Mouse (Mus musculus): ENCODE measurements around the gene Ssh3. TPM values are rescaled to one million over a fixed set of nuclear protein-coding genes. Genes with fewer than 3 reads are reported as not detected.

The Ssh3 gene
- polyA plus RNA-seq, 1 experiment: 0.17 TPM

- H3K4me3 ChIP-seq: no peak overlapping the region
- H3K27me3 ChIP-seq (ENCODE audit: control insufficient read depth, insufficient read depth, insufficient read length): no peaks in the 10 kb centered on the region
- H3K4me2 ChIP-seq (ENCODE audit: low read depth): peak overlapping the region; percentile 88
- TF ChIP-seq CEBPB (IDR thresholded peaks at IDR 0.05; ENCODE audit: insufficient read depth, poor library complexity, severe bottlenecking) (no peak), POLR2A (IDR thresholded peaks at IDR 0.05; ENCODE audit: insufficient read length, low read depth) (no peak), E2F4 (IDR thresholded peaks at IDR 0.05; ENCODE audit: insufficient read depth) (no peak), TCF12 (IDR thresholded peaks at IDR 0.05; ENCODE audit: insufficient read depth, poor library complexity, severe bottlenecking) (no peak), MAX (IDR thresholded peaks at IDR 0.05; ENCODE audit: low read depth) (no peak), MYOG (IDR thresholded peaks at IDR 0.05; ENCODE audit: control insufficient read depth in 1 of 3, insufficient read depth in 1 of 3, insufficient read length in 2 of 3, low read depth in 2 of 3) (no peak), SRF (IDR thresholded peaks at IDR 0.05; ENCODE audit: control insufficient read depth, insufficient read length, low read depth) (no peak), TCF3 (IDR thresholded peaks at IDR 0.05; ENCODE audit: insufficient read length, low read depth) (no peak), POLR2AphosphoS2 (IDR thresholded peaks at IDR 0.05; ENCODE audit: insufficient read length, low read depth) (no peak), USF1 (IDR thresholded peaks at IDR 0.05; ENCODE audit: low read depth) (no peak), MYOD1 (IDR thresholded peaks at IDR 0.05; ENCODE audit: control insufficient read depth in 1 of 3, insufficient read length in 2 of 3, low read depth in 2 of 3) (no peak), REST (IDR thresholded peaks at IDR 0.05; ENCODE audit: insufficient read depth, insufficient read length) (no peak)
- no peaks in the 10 kb centered on the region for H3K36me3 ChIP-seq (ENCODE audit: control insufficient read depth, insufficient read depth)
- peaks cover 8% of the 10 kb centered on the region for H3K79me2 ChIP-seq (ENCODE audit: control insufficient read depth, insufficient read depth)
- no peak overlapping the region for H3ac ChIP-seq (ENCODE audit: control insufficient read depth, insufficient read length)
Observed at GRCm38 (mm10) chr19:4228891-4229290, 40.1 kb downstream of the Ssh3 start.

GRCm38 (mm10) chr19:4227894-4228678 is 40.9 kb downstream of the Ssh3 start:
- TF ChIP-seq MYOD1 (IDR thresholded peaks at IDR 0.05; ENCODE audit: control insufficient read depth in 1 of 3, insufficient read length in 2 of 3, low read depth in 2 of 3) (no peak), MAX (IDR thresholded peaks at IDR 0.05; ENCODE audit: low read depth) (no peak), REST (IDR thresholded peaks at IDR 0.05; ENCODE audit: insufficient read depth, insufficient read length) (no peak), POLR2AphosphoS2 (IDR thresholded peaks at IDR 0.05; ENCODE audit: insufficient read length, low read depth) (no peak), TCF3 (IDR thresholded peaks at IDR 0.05; ENCODE audit: insufficient read length, low read depth) (no peak), E2F4 (IDR thresholded peaks at IDR 0.05; ENCODE audit: insufficient read depth) (no peak), MYOG (IDR thresholded peaks at IDR 0.05; ENCODE audit: control insufficient read depth in 1 of 3, insufficient read depth in 1 of 3, insufficient read length in 2 of 3, low read depth in 2 of 3) (no peak), POLR2A (IDR thresholded peaks at IDR 0.05; ENCODE audit: insufficient read length, low read depth) (no peak), SRF (IDR thresholded peaks at IDR 0.05; ENCODE audit: control insufficient read depth, insufficient read length, low read depth) (no peak), CEBPB (IDR thresholded peaks at IDR 0.05; ENCODE audit: insufficient read depth, poor library complexity, severe bottlenecking) (no peak), USF1 (IDR thresholded peaks at IDR 0.05; ENCODE audit: low read depth) (no peak), TCF12 (IDR thresholded peaks at IDR 0.05; ENCODE audit: insufficient read depth, poor library complexity, severe bottlenecking) (no peak)
- H3K36me3 ChIP-seq (ENCODE audit: control insufficient read depth, insufficient read depth): no peaks in the 10 kb centered on the region

GRCm38 (mm10) chr19:4227446-4227845 is 41.5 kb downstream of the Ssh3 start:
- TF ChIP-seq USF1 (IDR thresholded peaks at IDR 0.05; ENCODE audit: low read depth) (no peak), MYOG (IDR thresholded peaks at IDR 0.05; ENCODE audit: control insufficient read depth in 1 of 3, insufficient read depth in 1 of 3, insufficient read length in 2 of 3, low read depth in 2 of 3) (no peak), POLR2AphosphoS2 (IDR thresholded peaks at IDR 0.05; ENCODE audit: insufficient read length, low read depth) (no peak), CEBPB (IDR thresholded peaks at IDR 0.05; ENCODE audit: insufficient read depth, poor library complexity, severe bottlenecking) (no peak), MYOD1 (IDR thresholded peaks at IDR 0.05; ENCODE audit: control insufficient read depth in 1 of 3, insufficient read length in 2 of 3, low read depth in 2 of 3) (no peak), SRF (IDR thresholded peaks at IDR 0.05; ENCODE audit: control insufficient read depth, insufficient read length, low read depth) (no peak), TCF12 (IDR thresholded peaks at IDR 0.05; ENCODE audit: insufficient read depth, poor library complexity, severe bottlenecking) (no peak), MAX (IDR thresholded peaks at IDR 0.05; ENCODE audit: low read depth) (no peak), E2F4 (IDR thresholded peaks at IDR 0.05; ENCODE audit: insufficient read depth) (no peak), REST (IDR thresholded peaks at IDR 0.05; ENCODE audit: insufficient read depth, insufficient read length) (no peak), POLR2A (IDR thresholded peaks at IDR 0.05; ENCODE audit: insufficient read length, low read depth) (no peak), TCF3 (IDR thresholded peaks at IDR 0.05; ENCODE audit: insufficient read length, low read depth) (no peak)
- Histone ChIP-seq H3K79me2 (ENCODE audit: control insufficient read depth, insufficient read depth) (no peaks in the 10 kb centered on the region), H3K4me2 (ENCODE audit: low read depth) (no peak overlapping the region), H3ac (ENCODE audit: control insufficient read depth, insufficient read length) (no peak overlapping the region), H3K36me3 (ENCODE audit: control insufficient read depth, insufficient read depth) (no peaks in the 10 kb centered on the region), H3K4me3 (no peak overlapping the region), H3K27me3 (ENCODE audit: control insufficient read depth, insufficient read depth, insufficient read length) (no peaks in the 10 kb centered on the region)

More at GRCm38 (mm10) chr19:4227894-4228678, 40.9 kb downstream of the Ssh3 start:
- H3K4me2 ChIP-seq (ENCODE audit: low read depth): peak overlapping the region; percentile 88
- H3K79me2 ChIP-seq (ENCODE audit: control insufficient read depth, insufficient read depth): peaks cover 6% of the 10 kb centered on the region
- no peaks in the 10 kb centered on the region for H3K27me3 ChIP-seq (ENCODE audit: control insufficient read depth, insufficient read depth, insufficient read length)
- no peak overlapping the region for H3K4me3 ChIP-seq
- no peak overlapping the region for H3ac ChIP-seq (ENCODE audit: control insufficient read depth, insufficient read length)

GRCm38 (mm10) chr19:4226779-4227178 is 42.2 kb downstream of the Ssh3 start:
- no peak overlapping the region for H3ac ChIP-seq (ENCODE audit: control insufficient read depth, insufficient read length)
- H3K27me3 ChIP-seq (ENCODE audit: control insufficient read depth, insufficient read depth, insufficient read length): no peaks in the 10 kb centered on the region
- H3K79me2 ChIP-seq (ENCODE audit: control insufficient read depth, insufficient read depth): no peaks in the 10 kb centered on the region
- TF ChIP-seq USF1 (IDR thresholded peaks at IDR 0.05; ENCODE audit: low read depth) (no peak), POLR2A (IDR thresholded peaks at IDR 0.05; ENCODE audit: insufficient read length, low read depth) (no peak), TCF3 (IDR thresholded peaks at IDR 0.05; ENCODE audit: insufficient read length, low read depth) (no peak), REST (IDR thresholded peaks at IDR 0.05; ENCODE audit: insufficient read depth, insufficient read length) (no peak), CEBPB (IDR thresholded peaks at IDR 0.05; ENCODE audit: insufficient read depth, poor library complexity, severe bottlenecking) (no peak), MAX (IDR thresholded peaks at IDR 0.05; ENCODE audit: low read depth) (no peak), POLR2AphosphoS2 (IDR thresholded peaks at IDR 0.05; ENCODE audit: insufficient read length, low read depth) (no peak), TCF12 (IDR thresholded peaks at IDR 0.05; ENCODE audit: insufficient read depth, poor library complexity, severe bottlenecking) (no peak)
- no peaks in the 10 kb centered on the region for H3K36me3 ChIP-seq (ENCODE audit: control insufficient read depth, insufficient read depth)
- H3K4me3 ChIP-seq: no peak overlapping the region
- no peak overlapping the region for H3K4me2 ChIP-seq (ENCODE audit: low read depth)

All from myocyte (in vitro differentiated cells).